Mouse (Mus musculus) layer of hippocampus, adult 9-11 months (tissue): Measurements from ENCODE around the gene D630039A03Rik.

Experiments used
- DNase-seq: peaks from one replicate; pipeline ENCODE4 v3.0.0; 2022

Gene D630039A03Rik

DNA sequence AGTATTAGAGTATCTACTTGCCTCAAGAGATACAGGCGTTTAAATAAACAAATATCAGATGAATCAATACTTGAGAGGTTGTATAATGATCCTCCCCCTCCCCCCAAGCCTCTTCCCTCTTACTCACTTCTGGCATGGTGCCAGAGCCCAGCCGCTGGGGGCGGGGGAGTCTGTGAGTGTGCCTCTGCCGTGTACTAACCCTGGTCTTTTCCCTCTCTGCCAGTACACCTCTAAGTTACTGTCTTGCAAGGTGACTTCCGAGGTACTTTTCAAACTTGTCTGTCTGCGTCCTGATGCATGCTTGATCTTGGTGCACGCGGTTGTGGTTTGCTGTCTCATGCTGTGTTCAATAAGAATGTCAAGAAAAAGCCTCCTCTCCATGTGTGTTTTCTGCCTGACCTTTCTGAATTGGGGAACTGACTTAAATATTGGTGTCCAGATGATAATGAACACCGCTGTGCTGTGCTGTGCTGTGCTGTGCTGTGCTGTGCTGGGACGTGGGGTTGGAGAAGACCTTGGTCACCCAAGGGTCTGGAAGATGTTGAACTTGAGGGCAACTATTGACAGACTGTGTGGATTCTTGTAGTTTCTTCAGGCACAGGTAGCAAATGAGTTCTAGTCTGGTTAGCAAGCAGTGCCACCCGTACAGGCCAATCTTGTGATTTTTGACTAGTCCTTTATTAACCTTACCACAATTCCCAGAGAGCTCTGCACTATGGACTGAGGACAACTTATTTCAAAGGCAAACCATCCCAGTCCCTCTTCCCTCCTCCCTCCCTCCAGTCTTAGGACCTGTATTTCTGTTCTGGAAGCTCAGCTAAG, 29.8 kb downstream of the D630039A03Rik start:
- no peak for DNase-seq

DNA sequence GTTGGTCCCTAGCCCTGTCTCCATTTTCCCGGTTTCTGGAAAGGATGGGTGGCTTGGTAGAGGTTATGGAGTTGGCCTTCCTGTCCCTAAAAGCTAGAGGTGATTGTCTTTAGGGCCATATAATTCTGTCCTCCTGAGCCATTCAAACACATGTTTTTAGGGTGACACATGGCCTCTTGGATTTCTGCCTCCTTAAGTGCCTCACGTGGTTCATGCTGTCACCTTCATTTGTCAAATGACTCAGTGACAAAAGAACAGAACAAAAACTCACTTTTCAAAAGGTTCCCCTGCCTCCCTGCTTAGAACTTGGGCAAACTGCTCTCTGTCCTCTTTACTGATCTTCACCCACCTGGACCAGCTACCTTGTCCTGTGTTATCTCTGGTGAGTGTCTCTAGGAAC, 30.9 kb downstream of the D630039A03Rik start:
- no peak for DNase-seq

DNA sequence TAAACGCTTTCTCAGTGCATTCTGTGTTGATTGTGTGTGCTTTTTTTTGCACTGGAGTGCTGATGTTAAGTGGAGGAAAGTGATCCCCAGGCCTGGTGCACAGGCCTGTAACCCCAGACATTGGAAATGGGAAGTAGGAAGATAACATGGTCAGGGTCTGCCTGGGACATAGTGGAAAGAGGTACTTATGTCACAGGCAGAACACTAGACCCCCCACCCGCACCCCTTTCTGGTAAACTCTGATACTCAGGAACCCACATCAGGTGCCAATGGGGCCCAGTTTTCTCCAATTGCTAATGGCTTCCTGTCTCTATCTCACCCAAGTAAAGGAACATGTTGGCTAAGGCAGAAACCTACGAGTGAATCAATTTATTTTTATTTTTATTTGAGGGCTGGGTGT, 31.6 kb downstream of the D630039A03Rik start:
- DNase-seq: no peak

DNA sequence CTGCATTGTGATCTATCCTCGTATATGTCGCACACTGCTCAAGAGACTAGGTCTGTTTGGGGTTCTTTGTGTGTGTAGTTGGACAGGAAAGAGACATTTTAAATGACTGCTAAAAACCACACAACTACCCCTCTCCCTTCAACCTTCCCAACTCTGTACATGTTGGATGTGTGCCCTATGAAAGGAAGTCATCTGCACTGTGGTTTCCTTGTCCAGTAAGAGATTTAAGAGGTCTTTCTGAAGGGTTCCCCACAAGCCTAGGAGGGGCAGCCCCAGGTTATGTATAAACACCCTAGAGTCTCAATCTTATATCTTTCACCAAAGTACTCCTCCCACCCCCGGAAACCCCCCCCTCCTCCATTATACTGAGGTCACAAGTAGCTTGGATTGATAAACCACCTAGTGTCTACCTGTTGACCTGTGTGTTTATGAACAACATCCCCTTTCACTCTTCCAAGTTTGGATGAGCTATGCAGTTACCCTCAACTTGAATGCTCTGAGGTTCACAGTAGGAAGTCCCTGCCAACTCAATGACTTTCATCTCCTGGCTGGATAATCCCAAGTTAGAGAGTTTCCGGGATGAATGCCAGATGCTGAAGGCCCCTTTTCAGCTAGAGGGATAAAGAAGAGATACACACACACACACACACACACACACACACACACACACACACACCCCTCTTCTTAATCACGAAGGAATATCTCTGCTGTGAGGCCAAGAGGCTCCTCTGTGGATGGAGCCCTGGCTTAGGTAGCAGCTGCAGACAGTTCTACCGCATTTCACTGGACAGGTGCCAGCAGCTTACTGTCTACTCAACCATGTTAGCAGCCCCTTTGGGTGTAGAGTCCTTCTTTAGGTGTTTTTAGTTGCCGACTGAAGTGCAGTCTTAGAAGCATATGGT, 32.3 kb downstream of the D630039A03Rik start:
- no peak for DNase-seq

DNA sequence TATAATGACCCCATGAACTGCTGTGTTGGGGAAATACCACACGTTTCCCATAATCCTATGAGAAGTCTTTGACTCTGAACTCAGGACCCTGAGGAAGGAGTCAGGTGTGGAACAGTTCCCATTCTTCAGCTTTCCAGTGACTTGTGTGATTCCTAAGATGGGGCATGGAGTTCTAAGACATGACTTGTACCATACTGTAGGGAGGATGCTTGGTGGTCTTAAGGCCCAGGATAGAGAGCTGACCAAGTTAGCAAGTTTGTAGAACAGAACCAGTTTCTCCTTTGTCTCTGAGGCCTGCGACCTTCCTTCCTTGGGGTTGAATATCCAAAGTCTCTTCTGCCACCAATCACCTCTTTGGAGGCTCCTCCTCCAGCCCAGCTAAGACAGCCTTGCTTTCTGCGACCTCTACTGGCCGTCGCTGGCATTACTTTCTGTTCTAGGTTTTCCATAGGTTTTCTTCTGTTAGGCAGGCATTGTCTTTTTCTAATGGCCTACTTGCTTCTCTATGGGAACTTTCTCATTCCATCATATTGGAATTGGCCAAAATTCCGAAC, 36.2 kb downstream of the D630039A03Rik start:
- DNase-seq: peak; percentile 64

DNA sequence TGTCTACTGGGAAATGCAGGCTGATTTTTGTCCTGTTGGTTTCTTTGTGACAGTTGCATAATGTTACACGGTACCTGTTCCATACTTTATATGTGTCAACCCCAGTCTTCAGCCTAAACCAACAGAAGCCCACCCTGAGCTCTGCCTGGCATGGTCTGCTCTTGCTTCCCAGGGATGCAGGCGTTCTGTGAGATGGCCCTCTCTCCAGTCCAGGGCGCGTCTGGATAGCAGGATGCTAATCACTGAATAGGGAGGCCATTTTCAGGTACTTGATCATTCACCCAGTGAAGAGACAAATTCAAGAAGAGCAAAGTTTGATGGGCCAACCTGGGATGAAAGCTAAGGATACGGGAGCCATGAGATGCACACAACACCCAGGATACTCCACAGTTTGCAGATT, 37.0 kb downstream of the D630039A03Rik start:
- no peak for DNase-seq

DNA sequence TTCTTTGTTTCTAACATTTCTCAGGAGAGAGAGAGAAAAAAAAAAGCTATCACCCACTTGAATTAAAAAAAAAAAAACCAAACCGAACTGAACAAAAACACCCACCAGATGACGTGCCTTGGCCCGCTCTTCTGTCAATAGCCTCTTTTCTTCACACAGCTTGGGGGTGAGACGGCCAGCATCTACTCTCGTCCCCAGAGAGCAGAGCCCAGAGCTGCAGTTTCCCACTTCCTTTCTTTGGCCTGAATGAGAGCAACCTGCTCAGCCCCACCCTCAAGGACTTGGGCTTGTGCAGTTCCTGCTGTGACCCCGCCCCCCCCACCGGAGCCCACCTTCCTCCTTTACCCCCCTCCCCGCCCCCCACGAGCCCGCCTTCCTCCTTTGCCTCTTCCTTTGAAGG, 48.6 kb downstream of the D630039A03Rik start:
- DNase-seq: no peak

DNA sequence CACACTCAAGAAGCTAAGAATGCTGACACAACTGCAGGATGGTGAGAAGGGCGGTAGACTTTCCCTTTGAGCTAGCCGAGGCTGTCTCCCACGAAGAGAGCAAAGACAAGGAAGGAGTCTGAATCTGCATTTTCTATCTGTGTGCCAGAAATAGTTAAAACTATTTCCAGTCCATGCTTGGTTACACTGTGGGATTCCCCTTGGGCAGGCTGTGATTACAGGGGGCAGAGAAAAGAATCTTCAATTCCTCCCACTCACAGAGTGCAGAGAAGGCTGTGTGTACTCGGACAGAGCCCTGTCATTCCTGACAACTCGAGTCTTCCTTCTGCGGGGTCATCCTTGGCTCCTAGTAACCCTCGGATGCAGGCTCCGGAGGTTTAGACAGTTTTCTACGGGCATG, 49.1 kb downstream of the D630039A03Rik start:
- DNase-seq: no peak

DNA sequence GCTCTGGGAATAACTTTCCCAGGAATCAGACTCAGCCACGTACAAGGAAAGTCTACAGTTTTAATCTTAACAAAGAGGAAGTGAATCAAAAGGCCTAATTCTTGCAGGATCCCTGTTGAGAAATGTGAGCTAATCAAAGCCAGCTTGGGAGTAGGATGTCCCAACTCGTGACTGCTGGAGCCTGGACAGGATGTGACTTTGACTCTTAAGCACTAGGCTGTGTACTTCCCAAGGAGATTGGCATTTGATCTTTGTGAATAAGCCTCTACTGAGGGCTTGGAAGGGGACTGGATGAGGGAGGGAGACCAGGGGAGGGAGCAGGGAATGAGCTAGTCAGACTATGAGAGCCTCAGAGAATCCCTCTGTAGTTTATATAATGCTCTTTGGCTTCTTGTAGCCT, 50.0 kb downstream of the D630039A03Rik start:
- DNase-seq: no peak

DNA sequence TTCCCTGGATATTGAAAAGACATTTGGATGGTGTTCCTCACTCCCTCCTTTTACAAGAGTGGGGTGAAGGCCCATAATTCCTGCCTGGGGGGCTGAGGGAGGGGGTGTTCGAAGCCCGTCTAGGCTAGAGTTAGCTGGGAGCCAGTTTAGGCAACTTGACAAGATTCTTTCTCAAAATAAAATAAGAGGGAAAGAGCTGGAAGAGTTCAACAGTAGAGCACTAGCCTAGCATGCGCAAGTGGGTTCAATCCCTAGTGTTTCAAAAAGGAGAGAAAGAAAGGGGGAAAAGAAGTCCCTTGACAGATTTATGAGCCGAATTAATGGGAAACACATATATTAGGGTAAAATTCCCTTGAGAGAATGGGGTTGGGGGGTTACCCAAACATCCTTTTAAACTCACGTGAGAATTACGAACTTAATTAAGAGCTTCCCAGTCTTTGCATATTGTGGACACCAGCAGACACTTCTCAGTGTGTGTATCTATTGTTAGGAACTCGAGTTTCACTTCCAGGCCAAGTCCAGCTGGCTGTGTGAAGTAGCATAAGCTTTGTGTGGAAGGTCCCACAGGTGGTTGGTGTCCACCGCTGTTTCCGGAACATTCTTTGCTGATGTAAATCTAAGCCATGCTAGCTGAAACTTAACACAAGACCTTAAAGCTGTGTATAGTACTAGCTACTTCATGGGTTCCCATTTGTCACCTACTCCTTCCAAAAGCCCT, 53.7 kb downstream of the D630039A03Rik start:
- no peak for DNase-seq

DNA sequence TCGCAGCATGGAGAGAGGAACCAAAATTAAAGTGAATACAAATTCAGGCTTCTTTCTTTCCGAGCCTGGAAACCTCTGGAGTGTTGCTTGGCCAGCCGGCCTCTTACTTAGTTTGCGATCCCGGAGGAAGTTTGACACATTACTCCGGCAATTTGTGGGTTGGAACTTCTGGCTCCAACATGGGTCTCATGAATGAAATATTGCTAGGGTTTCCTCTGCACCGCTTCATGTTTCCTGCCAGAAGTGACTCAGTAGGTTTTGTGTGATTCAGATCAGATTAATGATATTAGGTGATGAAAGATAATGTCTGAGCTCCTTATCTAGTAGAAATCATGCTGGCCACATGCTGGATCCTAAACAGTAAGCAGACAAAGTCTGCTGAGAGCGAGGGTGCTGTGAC, 54.2 kb downstream of the D630039A03Rik start:
- DNase-seq: no peak

DNA sequence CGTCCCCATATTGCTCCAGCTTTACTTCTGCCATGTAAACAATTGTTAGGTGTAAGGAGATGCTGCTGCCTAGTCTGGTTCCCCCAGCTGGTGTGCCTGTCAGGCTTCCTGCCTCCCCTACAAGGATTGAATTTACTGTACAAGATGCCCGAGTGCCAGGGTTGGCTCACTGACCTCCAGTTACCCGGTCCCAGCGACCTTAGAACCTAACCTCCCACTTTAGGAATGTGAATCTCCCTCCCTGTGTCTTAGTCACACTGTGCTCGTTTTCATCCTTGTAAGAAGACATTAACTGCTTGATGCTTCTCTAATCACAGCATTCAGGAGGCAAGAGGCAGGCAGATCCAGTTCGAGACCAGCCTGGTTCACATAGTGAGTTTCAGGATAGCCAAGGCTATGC, 54.9 kb downstream of the D630039A03Rik start:
- no peak for DNase-seq

DNA sequence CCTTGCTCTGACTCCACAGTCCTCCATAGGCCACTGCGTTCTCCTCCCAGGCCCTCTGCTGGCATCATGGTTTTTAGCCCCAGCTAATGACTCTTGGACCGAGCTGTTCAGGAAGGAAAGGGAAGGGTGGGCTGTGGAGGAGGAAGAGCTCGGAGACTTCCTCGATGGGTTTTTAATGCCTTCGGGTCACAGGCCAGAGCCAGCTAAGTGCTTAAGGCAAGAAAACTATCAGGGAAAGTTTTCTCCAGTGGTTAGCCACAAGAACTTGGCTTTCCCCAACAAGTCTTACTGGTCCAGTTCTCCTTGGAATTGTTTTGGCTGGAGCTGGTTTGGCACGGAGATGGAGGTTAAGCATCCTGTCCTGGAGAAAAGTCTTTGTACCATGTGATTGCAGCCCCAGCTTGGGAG, 55.9 kb downstream of the D630039A03Rik start:
- DNase-seq: no peak
